Mouse (Mus musculus) frontal cortex, postnatal 10 days (tissue): ENCODE measurements around the gene Samsn1.

Experiments
- DNase-seq, 2 experiments: peaks; one replicate each; pipeline ENCODE4 v3.0.0; 2022; ENCODE audit warnings: low spot score in 2 of 2, mixed read lengths in 1 of 2

The Samsn1 gene

GRCm38 (mm10) chr16:76022181-76022580 lies at the start of gene Samsn1:
Gene Samsn1, minus strand, starts transcription at chr16:76022281.
- DNase-seq = no peak

- DNase-seq = no peak
Measured at GRCm38 (mm10) chr16:76066082-76066635, 44.1 kb upstream of the Samsn1 start.

GRCm38 (mm10) chr16:76054976-76055375 lies 32.9 kb upstream of the Samsn1 start:
- DNase-seq = no peak

- no peak for DNase-seq
Measured at GRCm38 (mm10) chr16:76054079-76054478, 32.0 kb upstream of the Samsn1 start.

- DNase-seq = no peak
Measured at GRCm38 (mm10) chr16:76053537-76053936, 31.5 kb upstream of the Samsn1 start.

- DNase-seq = no peak
Measured at GRCm38 (mm10) chr16:76047066-76047465, 25.0 kb upstream of the Samsn1 start.

GRCm38 (mm10) chr16:76040319-76040945 lies 18.4 kb upstream of the Samsn1 start:
- DNase-seq = no peak

GRCm38 (mm10) chr16:76019164-76019563 lies 2.9 kb downstream of the Samsn1 start:
- no peak for DNase-seq

- no peak for DNase-seq
Measured at GRCm38 (mm10) chr16:76003812-76004389, 18.2 kb downstream of the Samsn1 start.

GRCm38 (mm10) chr16:76002870-76003572 lies 19.1 kb downstream of the Samsn1 start:
- no peak for DNase-seq

- no peak for DNase-seq
Measured at GRCm38 (mm10) chr16:76002287-76002686, 19.8 kb downstream of the Samsn1 start.

- DNase-seq = no peak
Measured at GRCm38 (mm10) chr16:76001788-76002187, 20.3 kb downstream of the Samsn1 start.

- DNase-seq = no peak
Measured at GRCm38 (mm10) chr16:76000127-76000526, 22.0 kb downstream of the Samsn1 start.

GRCm38 (mm10) chr16:75990173-75990572 lies 31.9 kb downstream of the Samsn1 start:
- DNase-seq = no peak

GRCm38 (mm10) chr16:75983831-75984230 lies 38.2 kb downstream of the Samsn1 start:
- DNase-seq = no peak

- DNase-seq = no peak
Measured at GRCm38 (mm10) chr16:75979381-75979780, 42.7 kb downstream of the Samsn1 start.

- no peak for DNase-seq
Measured at GRCm38 (mm10) chr16:75977798-75978197, 44.3 kb downstream of the Samsn1 start.

- no peak for DNase-seq
Measured at GRCm38 (mm10) chr16:75975682-75976332, 46.3 kb downstream of the Samsn1 start.

GRCm38 (mm10) chr16:75970266-75970998 lies 51.6 kb downstream of the Samsn1 start:
- DNase-seq = no peak

- no peak for DNase-seq
Measured at GRCm38 (mm10) chr16:75962021-75962420, 60.1 kb downstream of the Samsn1 start.

GRCm38 (mm10) chr16:75961487-75961886 lies 60.6 kb downstream of the Samsn1 start:
- DNase-seq = no peak

GRCm38 (mm10) chr16:75961036-75961435 lies 61.0 kb downstream of the Samsn1 start:
- DNase-seq = no peak
